In genomic region chr10:51832459-51832858, GRCm38 (mm10) we compare ENCODE assay signal across 31 mouse cellular contexts.
A peak's percentile ranks its signal among the peaks of the same experiment; 100 is the strongest.
DNase-seq lines count a peak whose midpoint lies in the region; ATAC-seq and TF ChIP-seq lines count a peak whose summit lies in the region.
"Had no signal": no experiment of that assay in that cellular context is flagged by ENCODE, and none has a peak within 500 bp of the region (broad histone marks: within the 10 kb centered on the region; RNA-seq: fewer than 3 reads in every experiment).

No protein-coding gene starts in this region.

- ATAC-seq in hindbrain, postnatal 0 days: no peak
- ATAC-seq: liver, embryonic 12.5 days; liver, postnatal 0 days; Patski had no signal

- no peak overlapping the region for H3K9ac ChIP-seq in hindbrain, postnatal 0 days (replicated peaks; ENCODE audit: low read length)
- H3K9ac ChIP-seq: embryonic facial prominence, embryonic 13.5 days; forebrain, embryonic 12.5 days; heart, embryonic 12.5 days; hindbrain, embryonic 15.5 days; kidney, embryonic 15.5 days; liver, embryonic 12.5 days; liver, postnatal 0 days; neural tube, embryonic 12.5 days had no signal

- no peaks in the 10 kb centered on the region for H3K9me3 ChIP-seq in hindbrain, postnatal 0 days (ENCODE audit: low read length)
- no peaks in the 10 kb centered on the region for H3K9me3 ChIP-seq in hindbrain, embryonic 10.5 days
- H3K9me3 ChIP-seq: embryonic facial prominence, embryonic 13.5 days; forebrain, embryonic 12.5 days; heart, embryonic 12.5 days; hindbrain, embryonic 15.5 days; kidney, embryonic 15.5 days; liver, embryonic 12.5 days; neural tube, embryonic 12.5 days had no signal

- peak overlapping the region; percentile 16; the same call in 1 of the 2 replicates for H3K4me2 ChIP-seq in hindbrain, postnatal 0 days (ENCODE audit: low read depth, low read length)
- H3K4me2 ChIP-seq: forebrain, embryonic 12.5 days; heart, embryonic 12.5 days; hindbrain, embryonic 15.5 days; kidney, embryonic 15.5 days; liver, embryonic 12.5 days; midbrain, embryonic 11.5 days; neural tube, embryonic 12.5 days had no signal

- no peak for TF ChIP-seq CTCF in gastrocnemius, adult 2 months (IDR thresholded peaks at IDR 0.05)
- TF ChIP-seq CTCF in hindbrain, postnatal 0 days (IDR thresholded peaks at IDR 0.05; ENCODE audit: low read depth): no peak

- H3K27me3 ChIP-seq in hindbrain, postnatal 0 days (ENCODE audit: insufficient read depth, low read length): no peaks in the 10 kb centered on the region
- H3K27me3 ChIP-seq in hindbrain, embryonic 10.5 days (ENCODE audit: insufficient read depth, poor library complexity, severe bottlenecking): no peaks in the 10 kb centered on the region
- H3K27me3 ChIP-seq: embryonic facial prominence, embryonic 13.5 days; heart, embryonic 12.5 days; hindbrain, embryonic 15.5 days; kidney, embryonic 15.5 days; liver, embryonic 12.5 days; neural tube, embryonic 12.5 days; Patski had no signal

- intact Hi-C loops in gastrocnemius, adult 2 months (cut with DNase I): no loop called here

- no peak overlapping the region for H3K27ac ChIP-seq in gastrocnemius, adult 2 months
- no peak overlapping the region for H3K27ac ChIP-seq in hindbrain, postnatal 0 days
- H3K27ac ChIP-seq in hindbrain, embryonic 10.5 days: no peak overlapping the region
- H3K27ac ChIP-seq: embryonic facial prominence, embryonic 13.5 days; forebrain, embryonic 12.5 days; hindbrain, embryonic 15.5 days; kidney, embryonic 15.5 days; liver, embryonic 12.5 days; neural tube, embryonic 12.5 days had no signal

- H3K36me3 ChIP-seq in hindbrain, postnatal 0 days (ENCODE audit: insufficient read depth, low read length): no peaks in the 10 kb centered on the region
- H3K36me3 ChIP-seq in hindbrain, embryonic 10.5 days: no peaks in the 10 kb centered on the region
- H3K36me3 ChIP-seq: embryonic facial prominence, embryonic 13.5 days; forebrain, embryonic 12.5 days; heart, embryonic 12.5 days; hindbrain, embryonic 15.5 days; kidney, embryonic 15.5 days; liver, embryonic 12.5 days; neural tube, embryonic 12.5 days had no signal

- WGBS in hindbrain, postnatal 0 days: 70% methylated on average over 4 of the region's 4 CpGs
- 69% methylated on average over 4 of the region's 4 CpGs for WGBS in hindbrain, embryonic 10.5 days

- peaks cover 5% of the 10 kb centered on the region; the same call in 1 of the 2 replicates for H3K4me1 ChIP-seq in hindbrain, postnatal 0 days (ENCODE audit: insufficient read depth, low read length)
- H3K4me1 ChIP-seq in hindbrain, embryonic 10.5 days (replicated peaks): no peaks in the 10 kb centered on the region
- H3K4me1 ChIP-seq: embryonic facial prominence, embryonic 13.5 days; heart, embryonic 12.5 days; hindbrain, embryonic 15.5 days; kidney, embryonic 15.5 days; liver, embryonic 12.5 days; neural tube, embryonic 12.5 days had no signal

- peak overlapping the region; percentile 61 for H3K4me3 ChIP-seq in gastrocnemius, adult 2 months
- no peak overlapping the region for H3K4me3 ChIP-seq in hindbrain, postnatal 0 days (ENCODE audit: low read length)
- no peak overlapping the region for H3K4me3 ChIP-seq in hindbrain, embryonic 10.5 days
- H3K4me3 ChIP-seq: embryonic facial prominence, embryonic 13.5 days; erythroblast, embryonic 14.5 days; forebrain, embryonic 12.5 days; heart, embryonic 12.5 days; hindbrain, embryonic 15.5 days; kidney, embryonic 15.5 days; liver, embryonic 12.5 days; myocyte; neural tube, embryonic 12.5 days had no signal

- DNase-seq in gastrocnemius, adult 2 months: no peak
- no peak for DNase-seq in gastrocnemius, adult 18-20 months (ENCODE audit: low spot score)
- no peak for DNase-seq in hindbrain, postnatal 0 days (ENCODE audit: low spot score)
- DNase-seq in hindbrain, embryonic 10.5 days (ENCODE audit: low spot score): no peak
- peak; percentile 3 for DNase-seq in ZHBTc4 (ENCODE audit: low read depth, low spot score)
- peak; percentile 10 for DNase-seq in lung, postnatal 25 days (ENCODE audit: low spot score)
- DNase-seq in cerebellum, adult 11-12 months: no peak
- DNase-seq: adrenal gland, postnatal 14 days; cerebellum, adult 11 months; cerebellum, adult 9-11 months; embryo, embryonic 11 days; gastrocnemius, postnatal 25 days; heart, adult 18-20 months; kidney, adult 18-20 months; kidney, postnatal 25 days; liver, postnatal 0 days; right cerebral cortex, adult 18-20 months; spleen, adult 18-20 months; thymus, adult 18-20 months; thymus, postnatal 25 days had no signal

Comparison
In these comparisons a context has a peak if more than half of its experiments do, and no peak if none do; other contexts are left out.
1. DNase-seq: peak in ZHBTc4 (single experiment) and lung, postnatal 25 days (single experiment); none in gastrocnemius, adult 2 months (single experiment), gastrocnemius, adult 18-20 months (single experiment), hindbrain, postnatal 0 days (single experiment), hindbrain, embryonic 10.5 days (single experiment) and cerebellum, adult 11-12 months (single experiment).